Mouse (Mus musculus): ENCODE results near the gene Tcl1b4. TPM values are rescaled to one million over a fixed set of nuclear protein-coding genes. Genes with fewer than 3 reads are reported as not detected.

Gene Tcl1b4
- polyA plus RNA-seq, 1 experiment from 2014 or later, result not detected

Other genes starting within 250 kb of the Tcl1b4 start
- gene Syne3, start 192.1 kb upstream of the Tcl1b4 start, polyA plus RNA-seq (2016; fragmentation: Nextera tagmentation; extraction: Ambion mirVana), result 0.10 and 0.14 TPM in 2 replicates
- gene Glrx5, start 169.3 kb upstream of the Tcl1b4 start, polyA plus RNA-seq (2016; fragmentation: Nextera tagmentation; extraction: Ambion mirVana), result 217 and 246 TPM in 2 replicates
- gene Tcl1b2, start 55.9 kb upstream of the Tcl1b4 start, polyA plus RNA-seq (2016; fragmentation: Nextera tagmentation; extraction: Ambion mirVana), result not detected in 2 replicates
- gene Tcl1b1, start 42.3 kb upstream of the Tcl1b4 start, polyA plus RNA-seq (2016; fragmentation: Nextera tagmentation; extraction: Ambion mirVana), result not detected in 2 replicates
- gene Tcl1b5, start 25.6 kb upstream of the Tcl1b4 start, polyA plus RNA-seq (2016; fragmentation: Nextera tagmentation; extraction: Ambion mirVana), result not detected in 2 replicates
- not detected in 2 replicates for gene Tcl1b3, start 10.9 kb upstream of the Tcl1b4 start, polyA plus RNA-seq (2016; fragmentation: Nextera tagmentation; extraction: Ambion mirVana)
- not detected in 2 replicates for gene Tcl1, start 20.8 kb downstream of the Tcl1b4 start, polyA plus RNA-seq (2016; fragmentation: Nextera tagmentation; extraction: Ambion mirVana)
- gene Tunar, start 131.9 kb downstream of the Tcl1b4 start, polyA plus RNA-seq (2016; fragmentation: Nextera tagmentation; extraction: Ambion mirVana), result 0.16 and 0.42 TPM in 2 replicates